Mouse (Mus musculus) neutrophil, adult 83 days (primary cell): ENCODE results near the gene Slit3. TPM values are rescaled to one million over a fixed set of nuclear protein-coding genes. Genes with fewer than 3 reads are reported as not detected.

Experiments
- total RNA-seq, 2 experiments: library from RNA; stranded (reverse); gene quantifications; one replicate each; pipeline ENCODE4 v1.2.4; 2023

The Slit3 gene
- total RNA-seq, result 1 to 10 TPM in 1 of 2 experiments, under 1 TPM in 1; 0.73 to 1.3 TPM

DNA sequence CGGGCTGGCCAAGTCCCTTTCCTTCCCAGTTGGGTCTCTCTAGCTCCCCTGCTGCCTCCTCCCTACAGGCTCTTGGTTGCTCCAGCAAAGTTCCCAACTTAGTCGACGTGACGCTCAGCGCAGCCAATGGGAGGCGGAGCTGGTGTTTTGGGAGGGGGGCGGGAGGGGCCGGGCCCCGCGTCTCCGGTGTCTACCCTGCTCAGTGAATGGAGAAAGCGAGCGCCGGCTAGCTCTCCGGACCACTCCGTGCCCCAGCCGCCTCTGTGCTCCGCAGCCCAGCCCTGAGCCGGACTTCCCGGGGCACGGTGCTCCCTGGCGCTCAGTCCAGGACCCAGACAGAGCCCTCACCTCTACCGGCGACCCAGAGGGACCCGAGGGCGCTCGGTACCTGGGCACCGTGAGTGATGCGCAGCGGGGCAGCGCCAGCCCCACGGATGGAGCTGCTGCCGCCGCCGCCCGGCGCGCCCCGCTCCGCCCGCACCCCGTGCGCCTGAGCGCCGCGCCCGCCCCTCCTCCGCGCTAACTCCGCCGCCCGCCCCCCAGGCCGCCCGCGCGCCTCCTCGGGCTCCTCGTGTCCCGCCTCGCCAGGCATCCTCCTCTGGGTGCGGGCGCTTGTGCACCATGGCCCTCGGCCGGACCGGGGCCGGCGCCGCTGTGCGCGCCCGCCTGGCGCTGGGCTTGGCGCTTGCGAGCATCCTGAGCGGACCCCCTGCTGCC is at the start of gene Slit3:
Gene Slit3 (plus strand): TSS at position 331 of the 717 bp plus-strand sequence.

